Mouse (Mus musculus): Measurements from ENCODE around the gene Nfib.

Nfib gene

DNA sequence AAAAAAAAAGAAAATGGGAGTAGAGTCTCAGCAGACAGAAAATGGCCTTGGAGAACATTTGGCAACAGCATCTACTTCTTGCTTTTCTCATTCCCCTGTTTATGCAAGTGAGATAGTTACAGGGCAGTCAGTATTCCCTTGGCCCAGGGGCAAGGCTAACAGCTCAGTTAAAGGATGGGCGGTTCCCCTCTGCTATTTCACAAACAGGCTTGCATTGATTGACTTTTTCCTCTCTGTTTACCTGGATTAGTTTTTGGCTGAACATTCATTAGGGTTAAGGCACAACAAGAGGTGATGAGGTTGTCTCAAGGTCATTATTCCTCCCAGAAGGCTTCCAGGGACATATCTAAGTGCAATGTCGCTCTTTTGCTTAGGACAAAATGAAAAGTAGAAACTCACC is 308.7 kb downstream of the Nfib start:
- no peak for DNase-seq (ENCODE audit: low spot score in 2 of 2)

DNA sequence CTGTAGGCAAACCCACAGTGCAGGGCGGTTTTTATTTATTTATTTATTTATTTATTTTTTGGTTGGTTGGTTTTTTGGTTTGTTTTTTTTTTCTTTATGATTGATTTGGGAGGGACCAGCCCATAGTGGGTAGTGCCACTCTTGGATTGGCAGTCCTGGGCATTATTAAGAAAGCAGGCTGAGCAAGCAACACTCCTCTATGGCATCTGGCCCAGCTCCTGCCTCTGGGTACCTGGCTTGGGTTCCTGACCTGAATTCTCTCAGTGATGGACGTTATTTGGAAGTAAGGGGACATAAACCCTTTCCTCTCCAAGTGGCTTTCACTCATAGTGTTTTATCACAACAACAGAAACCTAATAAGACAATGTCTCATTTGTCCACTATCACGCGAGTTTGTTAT is 309.5 kb downstream of the Nfib start:
- no peak for DNase-seq (ENCODE audit: low spot score in 2 of 2)

DNA sequence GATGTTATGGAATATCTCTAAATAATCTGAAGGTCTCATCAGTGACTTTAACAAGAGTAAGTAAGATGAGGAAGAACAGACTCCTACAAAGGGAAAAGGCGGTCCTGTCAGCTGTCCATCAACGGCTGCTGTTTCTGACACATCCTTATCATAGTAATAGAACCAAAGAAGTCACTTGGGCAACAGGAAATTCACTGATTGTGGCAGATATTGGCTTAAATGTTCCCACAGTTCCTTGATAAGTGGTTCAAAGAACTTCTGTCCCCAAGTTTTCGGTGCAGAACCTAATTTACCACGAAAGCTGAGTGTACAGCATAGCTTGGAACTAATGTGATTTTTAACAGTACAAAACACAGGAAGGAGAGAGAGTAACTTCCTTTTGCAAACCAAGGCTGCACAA is 311.2 kb downstream of the Nfib start:
- DNase-seq (ENCODE audit: low spot score in 2 of 2) = no peak

DNA sequence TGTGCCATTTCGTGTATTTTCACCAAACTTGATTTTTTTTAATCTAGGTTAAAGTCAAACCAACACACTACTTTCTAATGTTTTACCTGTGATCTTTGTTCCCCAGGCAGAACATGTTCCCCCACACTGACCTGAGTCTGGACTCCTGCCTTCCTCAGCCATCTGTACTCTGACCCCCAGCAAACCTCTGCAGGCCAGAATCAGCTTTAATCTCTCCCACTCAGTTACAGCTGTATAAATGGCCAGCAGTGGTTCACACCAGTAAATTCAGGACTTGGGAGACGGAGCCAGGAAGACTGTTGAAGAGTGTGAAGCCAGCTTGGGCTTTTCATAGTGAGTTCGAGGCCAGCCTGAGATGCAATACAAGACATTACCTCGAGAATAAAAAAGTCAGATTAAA is 312.5 kb downstream of the Nfib start:
- DNase-seq (ENCODE audit: low spot score in 2 of 2) = no peak

GRCm38 (mm10) chr4:82392496-82392895 is 313.1 kb downstream of the Nfib start:
- DNase-seq (ENCODE audit: low spot score in 2 of 2) = no peak

GRCm38 (mm10) chr4:82391726-82392472 is 313.7 kb downstream of the Nfib start:
- no peak for DNase-seq (ENCODE audit: low spot score in 2 of 2)

DNA sequence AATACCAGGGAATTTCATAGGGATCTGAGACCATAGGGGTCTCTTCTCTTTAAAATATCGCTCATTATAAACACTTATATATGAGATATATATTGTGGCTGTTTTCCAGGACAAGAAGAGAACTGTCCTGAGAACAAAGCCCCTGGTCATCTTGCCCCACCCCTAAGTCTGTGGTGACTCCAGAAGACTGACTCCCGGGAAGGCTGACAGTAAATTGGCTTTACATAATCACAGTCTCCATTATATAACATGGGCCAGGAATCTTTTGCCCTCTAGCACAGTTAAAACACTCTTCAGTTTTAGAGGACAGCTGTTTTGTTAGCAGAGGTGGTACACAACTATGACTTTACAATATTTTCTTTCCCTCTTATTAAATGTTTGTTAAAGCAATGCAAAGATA is 315.0 kb downstream of the Nfib start:
- no peak for DNase-seq (ENCODE audit: low spot score in 2 of 2)

DNA sequence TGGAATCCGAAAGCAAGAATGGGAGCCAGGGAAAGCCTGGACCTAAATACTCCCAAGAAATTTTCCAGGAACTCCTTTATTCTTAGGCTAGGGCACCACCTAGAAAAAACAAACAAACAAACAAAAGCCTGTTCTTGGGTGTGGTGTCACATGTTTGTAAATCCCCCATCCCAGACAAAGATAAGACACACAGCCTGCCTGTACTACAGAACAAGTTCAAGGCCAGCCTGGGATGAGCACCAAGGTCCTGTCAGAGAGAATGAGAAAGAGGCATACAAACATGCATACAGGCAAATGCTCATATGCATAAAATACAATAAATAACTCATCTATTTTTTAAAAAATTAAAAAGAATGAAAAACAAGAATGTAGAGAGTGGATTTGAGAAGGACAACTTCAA is 315.7 kb downstream of the Nfib start:
- DNase-seq (ENCODE audit: low spot score in 2 of 2) = no peak

- DNase-seq (ENCODE audit: low spot score in 2 of 2) = no peak
Measured at GRCm38 (mm10) chr4:82387620-82388019, 317.9 kb downstream of the Nfib start.

DNA sequence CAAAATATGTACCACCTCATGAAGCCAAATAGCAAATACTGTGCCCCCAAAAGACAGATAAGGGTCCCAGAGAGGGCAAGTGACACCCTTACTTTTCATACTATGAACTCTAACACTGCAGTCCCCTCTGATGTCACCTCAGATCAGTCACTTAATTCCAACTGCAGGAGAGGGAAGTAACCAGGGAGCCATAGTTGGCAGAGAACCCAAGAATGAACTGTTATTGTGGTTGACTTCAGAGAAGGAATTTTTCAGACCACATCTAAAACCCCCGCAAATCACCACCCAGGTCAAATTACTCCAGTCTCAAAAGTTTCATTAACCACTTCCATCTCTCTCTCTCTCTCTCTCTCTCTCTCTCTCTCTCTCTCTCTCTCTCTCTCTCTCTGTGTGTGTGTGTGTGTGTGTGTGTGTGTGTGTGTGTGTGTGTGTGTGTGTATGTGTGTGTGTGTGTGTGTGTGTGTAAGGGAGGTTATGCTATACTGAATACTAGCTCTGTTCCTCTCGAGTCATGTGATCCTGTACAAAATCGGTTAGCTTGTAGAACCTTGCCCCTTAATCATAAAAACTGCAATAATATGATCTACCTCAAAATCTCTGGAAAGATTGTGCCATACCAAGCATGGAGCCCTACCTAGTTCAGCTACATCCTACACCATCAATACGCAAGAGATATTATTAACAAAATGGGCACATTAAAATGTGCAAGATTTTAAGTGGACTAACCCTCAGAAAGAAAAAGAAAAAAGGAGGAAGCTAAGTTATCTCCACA is 319.1 kb downstream of the Nfib start:
- DNase-seq (ENCODE audit: low spot score in 2 of 2) = no peak

DNA sequence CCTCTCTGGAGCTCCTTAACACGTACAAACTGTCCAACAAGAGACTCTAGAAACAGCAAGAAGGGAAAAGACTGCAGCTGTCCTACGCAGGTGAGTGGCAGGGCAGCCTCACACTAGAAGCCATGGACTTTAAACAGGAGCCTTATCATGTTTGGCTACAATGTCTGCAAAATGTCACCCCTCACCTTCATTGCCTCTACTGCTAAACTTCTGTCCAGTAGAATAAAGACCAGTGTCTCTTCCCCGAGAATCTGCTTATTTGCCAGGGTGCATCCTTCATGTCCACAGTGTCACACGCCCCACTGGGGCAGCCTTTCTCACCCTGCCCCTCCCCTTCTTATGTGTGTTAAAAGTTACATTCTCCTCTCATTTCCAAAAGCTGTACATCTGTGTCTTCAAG is 319.9 kb downstream of the Nfib start:
- no peak for DNase-seq (ENCODE audit: low spot score in 2 of 2)

GRCm38 (mm10) chr4:82383991-82384731 is 321.4 kb downstream of the Nfib start:
- DNase-seq (ENCODE audit: low spot score in 2 of 2) = peak in 1 of 2 experiments; percentile 28

DNA sequence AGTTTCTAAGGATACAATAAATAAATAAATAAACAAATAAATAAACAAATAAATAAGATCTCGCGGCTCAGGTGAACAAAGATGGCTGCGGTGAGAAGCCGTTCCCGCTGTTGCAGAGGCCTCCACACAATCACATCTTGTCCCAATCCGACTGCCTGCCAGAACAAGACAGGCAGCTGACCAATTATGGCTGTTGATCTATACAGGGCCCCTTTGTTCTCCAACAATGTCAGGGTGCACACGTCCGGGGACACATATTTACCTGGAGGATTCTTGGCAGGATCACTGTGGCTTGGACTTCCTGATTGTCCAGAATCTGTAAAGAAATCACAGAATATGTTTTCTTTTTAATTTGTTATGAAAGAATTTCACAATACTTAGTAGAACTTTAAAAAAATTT is 322.2 kb downstream of the Nfib start:
- DNase-seq (ENCODE audit: low spot score in 2 of 2) = no peak

DNA sequence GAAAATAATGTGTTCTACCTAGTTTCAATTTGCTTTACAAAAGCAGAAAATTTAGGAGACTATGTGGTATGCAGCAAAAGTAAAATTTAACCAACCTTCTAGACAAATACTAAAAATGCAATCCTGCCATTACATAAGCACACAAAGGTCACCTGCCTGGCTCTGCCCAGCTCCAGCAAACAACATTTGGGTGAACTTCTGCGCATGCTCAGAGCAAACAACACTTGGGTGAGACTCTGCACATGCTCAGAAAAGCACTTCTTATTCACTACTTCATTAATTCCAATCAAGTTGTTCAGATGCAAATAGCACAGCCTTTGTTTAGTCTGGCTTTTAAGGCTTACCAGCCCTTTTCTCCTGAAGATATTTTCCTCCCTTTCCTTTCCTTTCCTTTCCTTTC is 323.8 kb downstream of the Nfib start:
- no peak for DNase-seq (ENCODE audit: low spot score in 2 of 2)

GRCm38 (mm10) chr4:82380578-82380977 is 325.0 kb downstream of the Nfib start:
- no peak for DNase-seq (ENCODE audit: low spot score in 2 of 2)

GRCm38 (mm10) chr4:82378050-82378449 is 327.5 kb downstream of the Nfib start:
- DNase-seq (ENCODE audit: low spot score in 2 of 2) = no peak

DNA sequence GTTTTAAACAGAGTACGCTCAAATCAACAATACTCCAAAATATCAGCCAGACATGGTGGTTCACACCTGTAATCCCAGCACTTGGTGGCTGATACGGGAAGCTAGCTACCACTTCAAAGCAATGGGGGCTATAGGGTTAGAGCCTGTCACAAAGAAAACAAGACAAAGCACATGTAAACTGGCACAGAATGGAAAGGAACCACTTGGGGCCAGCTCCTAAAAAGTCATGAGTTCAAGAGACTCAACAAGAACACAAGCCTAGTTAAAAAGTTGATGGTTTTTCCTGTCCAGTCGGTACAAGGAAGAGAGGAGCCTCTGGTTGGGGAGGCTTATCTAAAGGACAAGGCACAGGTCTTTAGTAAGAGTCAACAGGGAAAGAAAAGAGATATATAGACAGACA is 327.9 kb downstream of the Nfib start:
- no peak for DNase-seq (ENCODE audit: low spot score in 2 of 2)

DNA sequence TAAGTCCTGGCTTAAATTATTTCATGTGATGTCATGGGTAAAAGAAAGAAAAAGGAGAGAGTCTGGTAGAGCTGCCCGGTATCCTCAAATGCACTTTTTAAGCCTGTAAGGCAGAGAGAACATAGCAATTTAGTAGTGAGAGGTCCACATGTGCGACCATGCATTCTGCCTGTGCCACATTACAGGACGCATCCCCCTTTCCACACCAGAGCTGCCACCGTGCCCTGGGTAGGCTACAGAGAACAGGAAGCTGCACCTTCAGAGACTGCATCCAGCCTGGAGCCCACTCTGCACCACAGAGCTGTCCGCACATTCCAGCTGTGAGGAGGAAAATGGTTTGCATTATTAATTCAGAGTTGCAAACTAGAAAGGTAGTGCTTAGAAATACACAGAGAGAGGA is 331.0 kb downstream of the Nfib start:
- no peak for DNase-seq (ENCODE audit: low spot score in 2 of 2)

GRCm38 (mm10) chr4:82372217-82372616 is 333.3 kb downstream of the Nfib start:
- no peak for DNase-seq (ENCODE audit: low spot score in 2 of 2)

- no peak for DNase-seq (ENCODE audit: low spot score in 2 of 2)
Measured at GRCm38 (mm10) chr4:82371471-82371870, 334.1 kb downstream of the Nfib start.

- no peak for DNase-seq (ENCODE audit: low spot score in 2 of 2)
Measured at GRCm38 (mm10) chr4:82369011-82369776, 336.4 kb downstream of the Nfib start.
